Mouse (Mus musculus): ENCODE measurements around the gene Icam4. TPM values are rescaled to one million over a fixed set of nuclear protein-coding genes. Genes with fewer than 3 reads are reported as not detected.

Icam4 gene
- polyA plus RNA-seq, 1 experiment from 2014 or later: not detected

- WGBS: 95% methylated on average over 3 of the region's 3 CpGs
- Histone ChIP-seq H3K27ac (replicated peaks) (no peak overlapping the region), H3K36me3 (peaks cover 57% of the 10 kb centered on the region), H3K4me3 (replicated peaks) (no peak overlapping the region), H3K9ac (replicated peaks) (no peak overlapping the region), H3K4me1 (peaks cover 24% of the 10 kb centered on the region), H3K27me3 (replicated peaks) (no peaks in the 10 kb centered on the region), H3K4me2 (no peak overlapping the region), H3K9me3 (replicated peaks) (no peaks in the 10 kb centered on the region)
- no peak for ATAC-seq (ENCODE audit: low FRiP score)
Observed at GRCm38 (mm10) chr9:21075625-21076024, 46.5 kb downstream of the Icam4 start.

MicroRNA genes within 50 kb of the gene (microRNA counts, 519-probe panel; counts per million panel counts)
- microRNA mmu-miR-1900: 2,845 counts per million, percentile 68 among the panel's probes with 10 or more counts

Small RNA genes lying within 50 kb of the gene (microRNA-seq; reads per million reads assigned to microRNA genes)
- gene Mir1900 (not detected), gene Mir7082 (not detected)

Other genes starting within 250 kb of the Icam4 start
- 1.4 and 1.8 TPM in 2 replicates for gene Col5a3, start 214.3 kb upstream of the Icam4 start, polyA plus RNA-seq (2015; fragmentation: Nextera tagmentation; extraction: Ambion mirVana)
- not detected in 2 replicates for gene Rdh8, start 210.9 kb upstream of the Icam4 start, polyA plus RNA-seq (2015; fragmentation: Nextera tagmentation; extraction: Ambion mirVana)
- 17.0 and 23.2 TPM in 2 replicates for gene A230050P20Rik, start 160.7 kb upstream of the Icam4 start, polyA plus RNA-seq (2015; fragmentation: Nextera tagmentation; extraction: Ambion mirVana)
- gene Angptl6, start 149.6 kb upstream of the Icam4 start, polyA plus RNA-seq (2015; fragmentation: Nextera tagmentation; extraction: Ambion mirVana): 11.8 and 13.8 TPM in 2 replicates
- 49.7 and 57.3 TPM in 2 replicates for gene Ppan, start 141.2 kb upstream of the Icam4 start, polyA plus RNA-seq (2015; fragmentation: Nextera tagmentation; extraction: Ambion mirVana)
- gene Eif3g, start 130.8 kb upstream of the Icam4 start, polyA plus RNA-seq (2015; fragmentation: Nextera tagmentation; extraction: Ambion mirVana): 260 and 274 TPM in 2 replicates
- 51.6 and 60.8 TPM in 2 replicates for gene Dnmt1, start 69.5 kb upstream of the Icam4 start, polyA plus RNA-seq (2015; fragmentation: Nextera tagmentation; extraction: Ambion mirVana)
- gene S1pr2, start 52.6 kb upstream of the Icam4 start, polyA plus RNA-seq (2015; fragmentation: Nextera tagmentation; extraction: Ambion mirVana): 8.8 and 17.9 TPM in 2 replicates
- 114 and 123 TPM in 2 replicates for gene Mrpl4, start 26.6 kb upstream of the Icam4 start, polyA plus RNA-seq (2015; fragmentation: Nextera tagmentation; extraction: Ambion mirVana)
- gene Icam1, start 13.4 kb upstream of the Icam4 start, polyA plus RNA-seq (2015; fragmentation: Nextera tagmentation; extraction: Ambion mirVana): 4.2 and 16.9 TPM in 2 replicates
- gene Icam5, start 2.7 kb downstream of the Icam4 start, polyA plus RNA-seq (2015; fragmentation: Nextera tagmentation; extraction: Ambion mirVana): 1.8 and 2.0 TPM in 2 replicates
- 1.00 and 1.6 TPM in 2 replicates for gene Zglp1, start 37.7 kb downstream of the Icam4 start, polyA plus RNA-seq (2015; fragmentation: Nextera tagmentation; extraction: Ambion mirVana)
- gene Gm49373, start 43.7 kb downstream of the Icam4 start, polyA plus RNA-seq (2015; fragmentation: Nextera tagmentation; extraction: Ambion mirVana): 1.6 and 2.2 TPM in 2 replicates
- 69.8 and 77.7 TPM in 2 replicates for gene Fdx1l, start 44.2 kb downstream of the Icam4 start, polyA plus RNA-seq (2015; fragmentation: Nextera tagmentation; extraction: Ambion mirVana)
- gene Gm38431, start 62.6 kb downstream of the Icam4 start, polyA plus RNA-seq (2015; fragmentation: Nextera tagmentation; extraction: Ambion mirVana): 1.4 and 2.3 TPM in 2 replicates
- 25.6 and 38.0 TPM in 2 replicates for gene Raver1, start 62.6 kb downstream of the Icam4 start, polyA plus RNA-seq (2015; fragmentation: Nextera tagmentation; extraction: Ambion mirVana)
- 9.9 and 12.4 TPM in 2 replicates for gene Tyk2, start 101.9 kb downstream of the Icam4 start, polyA plus RNA-seq (2015; fragmentation: Nextera tagmentation; extraction: Ambion mirVana)
- gene Cdc37, start 120.6 kb downstream of the Icam4 start, polyA plus RNA-seq (2015; fragmentation: Nextera tagmentation; extraction: Ambion mirVana): 199 and 230 TPM in 2 replicates
- gene Pde4a, start 136.3 kb downstream of the Icam4 start, polyA plus RNA-seq (2015; fragmentation: Nextera tagmentation; extraction: Ambion mirVana): 37.4 and 42.1 TPM in 2 replicates
- 70.1 and 72.0 TPM in 2 replicates for gene Keap1, start 210.0 kb downstream of the Icam4 start, polyA plus RNA-seq (2015; fragmentation: Nextera tagmentation; extraction: Ambion mirVana)
- 5.8 and 6.7 TPM in 2 replicates for gene S1pr5, start 219.1 kb downstream of the Icam4 start, polyA plus RNA-seq (2015; fragmentation: Nextera tagmentation; extraction: Ambion mirVana)
- gene Atg4d, start 235.9 kb downstream of the Icam4 start, polyA plus RNA-seq (2015; fragmentation: Nextera tagmentation; extraction: Ambion mirVana): 50.0 and 52.4 TPM in 2 replicates

All from neural tube, embryonic 15.5 days (tissue).